Mouse (Mus musculus) telencephalon, adult 2 months (tissue): Measurements from ENCODE around the gene Vmn1r236.

Experiments used
- DNase-seq: peaks from one replicate; pipeline ENCODE4 v3.0.0-alpha.2; 2011; ENCODE audit warnings: low read depth, low spot score

Gene Vmn1r236

GRCm38 (mm10) chr17:21282642-21283041 lies at the start of gene Vmn1r236:
Gene Vmn1r236 (plus strand): TSS chr17:21282942.
- DNase-seq = no peak

GRCm38 (mm10) chr17:21256111-21256510 lies 26.6 kb upstream of the Vmn1r236 start, which contains the start of gene Vmn1r235:
Gene Vmn1r235 (plus strand): TSS chr17:21256411.
- DNase-seq = no peak

- peak; percentile 15 for DNase-seq
These were observed 10.6 kb upstream of the Vmn1r236 start for GRCm38 (mm10) chr17:21272103-21272502.

DNA sequence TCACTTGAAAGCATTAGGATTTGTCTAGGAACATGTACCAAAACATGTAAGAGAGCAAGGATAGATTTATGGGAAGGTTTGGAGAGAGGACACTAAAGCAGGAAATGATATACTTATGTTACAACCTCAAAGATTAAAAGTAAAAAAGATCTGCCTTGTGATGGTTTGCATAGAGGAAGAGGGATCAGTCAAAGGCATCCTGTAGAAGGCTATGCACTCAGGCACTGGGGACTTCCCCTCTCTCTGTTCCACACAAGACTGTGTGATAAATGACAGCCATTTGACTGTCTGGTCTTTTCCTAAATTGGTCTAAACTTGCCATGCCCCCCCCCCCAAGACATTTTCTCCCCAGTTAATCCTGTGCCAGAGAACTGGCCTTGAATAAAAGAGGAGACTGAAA lies 1.7 kb downstream of the Vmn1r236 start:
- DNase-seq = no peak

DNA sequence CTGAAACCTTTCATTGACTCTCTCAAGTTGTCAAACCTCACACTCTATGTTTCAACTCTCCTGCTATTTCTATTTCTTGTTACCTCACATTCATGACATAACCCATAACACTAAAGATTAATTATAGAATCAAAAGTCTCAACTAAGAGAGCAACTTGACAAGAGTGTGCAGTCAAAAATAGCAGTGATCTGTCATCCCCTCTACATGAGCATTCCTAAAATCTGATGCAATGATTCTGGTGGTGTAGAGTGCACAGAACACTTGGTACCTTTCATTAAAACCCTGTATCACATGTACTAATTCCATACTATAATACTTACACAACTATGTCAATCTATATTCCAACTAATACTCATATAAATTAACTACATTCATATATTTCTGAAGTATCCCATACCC lies 7.0 kb downstream of the Vmn1r236 start:
- DNase-seq = no peak

- DNase-seq = no peak
These were observed 28.8 kb downstream of the Vmn1r236 start, which contains the start of gene Vmn1r237 for GRCm38 (mm10) chr17:21311565-21311964. Gene Vmn1r237 (plus strand): TSS chr17:21311865.
